Mouse (Mus musculus) C2C12 (cell line): Measurements from ENCODE around the gene Cbx7. TPM values are rescaled to one million over a fixed set of nuclear protein-coding genes. Genes with fewer than 3 reads are reported as not detected.

Source experiments
- H3K27me3 ChIP-seq: one replicate; pipeline ENCODE4 v1.6.1; 2011; ENCODE audit not compliant: control insufficient read depth, insufficient read depth, insufficient read length
- H3K36me3 ChIP-seq: one replicate; pipeline ENCODE4 v1.6.1; 2011; ENCODE audit not compliant: control insufficient read depth, insufficient read depth
- H3K4me3 ChIP-seq: one replicate; pipeline ENCODE4 v1.5.1; 2011; ENCODE audit warnings: mild to moderate bottlenecking, control low read depth; ENCODE audit not compliant: poor library complexity, insufficient read depth, severe bottlenecking
- H3K79me2 ChIP-seq: one replicate; pipeline ENCODE4 v1.6.1; 2011; ENCODE audit not compliant: control insufficient read depth, insufficient read depth
- H3K79me3 ChIP-seq: one replicate; pipeline ENCODE4 v1.6.1; 2011; ENCODE audit warnings: low read depth, control low read depth
- H3ac ChIP-seq: one replicate; pipeline ENCODE3; 2011; ENCODE audit warnings: low read depth; ENCODE audit not compliant: control insufficient read depth, insufficient read length
- CEBPB ChIP-seq: IDR thresholded peaks from one replicate; pipeline ENCODE4 v1.6.1; 2011; ENCODE audit warnings: low read depth, mild to moderate bottlenecking, control low read depth, moderate library complexity
- CTCF ChIP-seq: IDR thresholded peaks from one replicate; pipeline ENCODE4 v1.5.1; 2011; ENCODE audit not compliant: control insufficient read depth, insufficient read depth, insufficient read length
- FOSL1 ChIP-seq: IDR thresholded peaks from one replicate; pipeline ENCODE4 v1.8.0; 2011; ENCODE audit warnings: mild to moderate bottlenecking, low read length; ENCODE audit not compliant: poor library complexity, insufficient read depth, severe bottlenecking
- MAX ChIP-seq: IDR thresholded peaks from one replicate; pipeline ENCODE4 v1.6.1; 2011; ENCODE audit warnings: mild to moderate bottlenecking, control low read depth
- MYOD1 ChIP-seq: IDR thresholded peaks from one replicate; pipeline ENCODE4 v1.6.1; 2011; ENCODE audit warnings: low read depth; ENCODE audit not compliant: control insufficient read depth, insufficient read length
- MYOG ChIP-seq: IDR thresholded peaks from one replicate; pipeline ENCODE4 v1.6.1; 2011; ENCODE audit not compliant: control insufficient read depth, insufficient read length; ENCODE audit errors: extremely low read depth
- USF1 ChIP-seq: IDR thresholded peaks from one replicate; pipeline ENCODE4 v1.6.1; 2011; ENCODE audit warnings: low read depth, mild to moderate bottlenecking, control low read depth, moderate library complexity
- polyA plus RNA-seq: library from polyadenylated mRNA; unstranded; fragments of >200 nt; fragmentation: generic; extraction: Trizol; gene quantifications from one replicate; pipeline ENCODE4 v1.2.1, GENCODE M21; 2012; ENCODE audit warnings: missing spikeins

The Cbx7 gene
- polyA plus RNA-seq, 1 experiment = 5.9 TPM

DNA sequence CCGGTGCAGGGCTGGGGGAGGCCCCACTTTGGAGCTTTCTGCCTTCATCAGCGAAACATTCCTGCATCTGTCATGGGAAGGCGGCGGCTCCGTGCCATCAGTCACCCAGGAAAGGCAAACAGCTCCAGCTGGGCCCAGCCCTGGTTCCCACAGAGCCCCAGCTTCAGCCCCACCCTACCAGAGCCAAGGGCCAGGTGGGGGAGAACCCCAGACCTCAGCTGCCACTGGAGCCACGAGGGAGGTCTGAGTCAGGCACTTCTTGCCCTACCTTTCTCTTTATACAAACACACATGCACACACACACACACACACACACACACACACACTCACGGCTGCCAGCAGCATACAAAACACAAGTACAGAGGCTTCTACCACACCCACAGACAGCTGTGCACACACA is 13.2 kb upstream of the Cbx7 start:
- no peaks in the 10 kb centered on the region for H3K27me3 ChIP-seq
- no peaks in the 10 kb centered on the region for H3K79me3 ChIP-seq
- no peaks in the 10 kb centered on the region for H3K79me2 ChIP-seq
- TF ChIP-seq MYOG (no peak), FOSL1 (no peak), CEBPB (no peak), MAX (no peak), MYOD1 (no peak), USF1 (no peak), CTCF (no peak)
- no peak overlapping the region for H3K4me3 ChIP-seq
- no peak overlapping the region for H3ac ChIP-seq
- H3K36me3 ChIP-seq = no peaks in the 10 kb centered on the region

- Histone ChIP-seq H3K4me3 (no peak overlapping the region), H3K27me3 (no peaks in the 10 kb centered on the region), H3ac (no peak overlapping the region), H3K79me2 (no peaks in the 10 kb centered on the region), H3K36me3 (no peaks in the 10 kb centered on the region), H3K79me3 (no peaks in the 10 kb centered on the region)
- TF ChIP-seq MYOD1 (no peak), CTCF (no peak), CEBPB (no peak), FOSL1 (no peak), USF1 (no peak), MYOG (no peak), MAX (no peak)
Measured at GRCm38 (mm10) chr15:79980716-79981115, 9.8 kb upstream of the Cbx7 start.

DNA sequence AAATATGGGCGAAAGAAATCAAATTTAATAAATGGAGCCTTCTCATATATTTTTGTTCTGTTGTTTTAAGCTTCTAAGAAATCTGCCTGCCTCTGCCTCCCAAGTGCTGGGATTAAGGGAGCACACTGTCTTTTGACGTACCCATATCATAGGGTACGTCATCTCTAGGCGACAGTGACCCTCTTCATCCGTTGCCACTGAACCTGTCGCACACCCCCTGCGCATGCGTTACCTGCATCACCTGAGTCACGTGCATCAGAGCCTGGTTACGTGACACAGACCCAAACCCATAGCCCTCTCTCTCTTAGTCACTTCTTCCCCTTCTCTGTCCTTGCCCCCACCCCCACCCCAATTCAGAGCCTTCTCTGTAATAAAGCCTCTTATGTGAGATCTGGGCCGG is 1.3 kb upstream of the Cbx7 start:
- TF ChIP-seq CEBPB (no peak), MYOG (no peak), MYOD1 (no peak), FOSL1 (no peak), CTCF (no peak), MAX (no peak), USF1 (no peak)
- H3K4me3 ChIP-seq = no peak overlapping the region
- H3K36me3 ChIP-seq = no peaks in the 10 kb centered on the region
- H3K27me3 ChIP-seq = no peaks in the 10 kb centered on the region
- no peaks in the 10 kb centered on the region for H3K79me2 ChIP-seq
- no peak overlapping the region for H3ac ChIP-seq
- no peaks in the 10 kb centered on the region for H3K79me3 ChIP-seq

DNA sequence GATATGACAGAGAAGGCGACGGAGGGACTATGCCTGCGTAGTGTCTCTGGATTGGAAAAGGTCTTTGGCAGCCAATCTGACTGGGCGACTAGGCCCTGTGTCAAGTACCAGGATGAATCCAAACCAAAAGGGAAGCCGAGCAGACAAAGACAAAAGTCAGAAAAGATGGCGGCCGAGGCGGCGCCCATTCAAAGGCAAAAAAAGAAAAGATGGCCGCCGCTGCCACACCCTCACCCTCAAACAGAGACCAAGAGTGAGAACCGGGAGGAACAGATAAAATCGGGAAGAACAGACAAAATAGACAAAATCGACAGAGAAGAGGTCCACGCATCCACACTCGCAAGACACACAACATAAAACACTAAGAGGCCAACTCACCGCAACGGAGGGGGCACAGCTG is 428 bp downstream of the Cbx7 start:
- Histone ChIP-seq H3K36me3 (no peaks in the 10 kb centered on the region), H3ac (no peak overlapping the region), H3K27me3 (no peaks in the 10 kb centered on the region), H3K4me3 (no peak overlapping the region), H3K79me3 (no peaks in the 10 kb centered on the region), H3K79me2 (no peaks in the 10 kb centered on the region)
- no peak for TF ChIP-seq CTCF

DNA sequence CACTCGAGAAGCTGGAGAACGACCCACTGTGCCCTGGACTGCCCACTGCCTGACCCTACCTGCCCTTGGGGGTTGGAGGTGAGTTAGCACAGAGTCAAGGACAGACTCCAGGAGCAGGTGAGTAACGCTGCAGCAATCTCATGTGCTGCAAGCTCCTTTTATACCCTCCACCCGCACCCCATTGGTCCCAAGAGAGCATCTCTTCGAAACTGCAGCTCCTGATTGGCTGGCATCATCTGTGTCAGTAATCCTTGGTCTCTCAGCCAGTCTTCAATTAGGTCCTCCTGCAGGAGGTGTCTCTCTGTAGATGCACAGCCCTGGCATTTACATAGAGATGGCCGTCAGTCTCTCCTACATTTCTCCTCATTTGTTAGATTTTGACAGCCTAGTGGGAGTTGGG is 3.6 kb downstream of the Cbx7 start:
- no peak overlapping the region for H3ac ChIP-seq
- no peaks in the 10 kb centered on the region for H3K27me3 ChIP-seq
- H3K4me3 ChIP-seq = no peak overlapping the region
- TF ChIP-seq MAX (no peak), MYOG (no peak), CTCF (no peak), FOSL1 (no peak), CEBPB (no peak), USF1 (no peak), MYOD1 (no peak)
- H3K79me2 ChIP-seq = no peaks in the 10 kb centered on the region
- H3K79me3 ChIP-seq = no peaks in the 10 kb centered on the region
- no peaks in the 10 kb centered on the region for H3K36me3 ChIP-seq

DNA sequence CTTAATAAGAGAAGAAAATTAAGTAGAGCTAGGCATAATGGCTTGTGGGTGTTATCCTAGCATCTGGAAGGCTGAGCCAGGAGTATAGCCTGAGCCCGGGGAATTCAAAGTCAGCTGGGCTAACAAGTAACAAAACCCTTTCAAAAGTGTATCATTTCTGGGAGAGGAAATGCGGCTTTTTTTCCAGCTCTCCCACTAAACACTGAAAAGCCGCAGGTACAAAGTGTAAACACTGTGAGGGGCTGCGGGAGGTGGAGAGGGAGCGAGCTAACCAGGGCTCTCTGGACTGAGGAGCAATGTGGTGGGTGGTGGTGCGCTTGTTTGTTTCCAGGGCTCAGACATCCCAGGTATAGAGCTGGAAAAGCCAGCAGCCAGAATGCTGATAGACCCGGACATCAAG is 6.5 kb downstream of the Cbx7 start:
- Histone ChIP-seq H3K79me3 (no peaks in the 10 kb centered on the region), H3K79me2 (no peaks in the 10 kb centered on the region), H3K27me3 (no peaks in the 10 kb centered on the region), H3K36me3 (no peaks in the 10 kb centered on the region), H3K4me3 (no peak overlapping the region), H3ac (no peak overlapping the region)
- TF ChIP-seq MYOG = no peak
- TF ChIP-seq CEBPB = no peak
- TF ChIP-seq CTCF = no peak
- TF ChIP-seq MAX = no peak
- TF ChIP-seq FOSL1 = no peak
- TF ChIP-seq USF1 = no peak
- no peak for TF ChIP-seq MYOD1
